Mouse (Mus musculus) left cerebral cortex, postnatal 10 days (tissue): ENCODE measurements around the gene Ppara. TPM values are rescaled to one million over a fixed set of nuclear protein-coding genes. Genes with fewer than 3 reads are reported as not detected.
A peak's percentile ranks its signal among the peaks of the same experiment; 100 is the strongest.

Experiments used
- DNase-seq, 2 experiments: peaks; one replicate each; pipeline ENCODE4 v3.0.0; 2021 to 2022; ENCODE audit warnings: low spot score in 2 of 2, mixed read lengths in 1 of 2; ENCODE audit errors: extremely low spot score in 1 of 2
- intact Hi-C: fragments of 180-260 bp; cut with DNase I; formaldehyde crosslinking; loops from one replicate; pipeline ENCODE4 v1.15.1; 2025
- total RNA-seq, 2 experiments: library from RNA; stranded (reverse); gene quantifications; 2 replicates each; pipeline ENCODE4 v1.2.3; 2021

Ppara gene
- total RNA-seq, 2 experiments from 2014 or later, result 2.2 to 2.4 TPM

DNA sequence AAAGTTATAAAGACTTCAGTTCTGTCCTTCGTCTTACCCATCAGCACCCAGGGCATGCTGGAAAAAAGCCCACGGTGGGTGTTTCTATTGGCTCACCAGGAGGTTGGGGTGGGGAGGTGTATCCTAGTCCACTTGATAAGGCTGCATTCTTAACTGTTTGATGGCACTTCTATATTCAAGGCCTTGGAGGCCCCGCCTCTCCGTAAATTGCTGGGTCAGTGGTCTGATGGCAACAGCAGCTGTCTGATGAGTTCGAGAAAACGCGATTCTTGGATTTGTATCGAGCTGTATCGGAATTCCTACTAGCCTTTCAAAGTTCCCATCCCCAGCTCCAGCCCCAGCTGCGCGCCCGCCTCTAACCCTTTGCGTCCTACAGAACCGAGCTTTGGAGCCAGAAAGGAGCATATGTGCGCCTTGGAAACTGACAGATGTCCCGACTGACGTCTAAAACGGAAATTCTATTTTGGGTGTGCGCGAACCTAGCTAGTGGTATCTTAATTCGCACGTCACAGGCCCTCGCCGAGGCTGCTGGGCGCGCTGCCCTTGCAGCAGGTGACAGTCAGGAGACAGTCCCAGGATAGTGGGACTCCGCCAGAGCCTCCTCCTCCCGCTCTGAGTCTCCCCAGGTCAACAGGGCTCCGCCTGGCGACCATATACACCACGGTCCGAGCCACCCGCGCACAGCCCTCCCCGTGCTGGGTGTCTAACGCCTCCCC is 76.2 kb downstream of the Ppara start:
- intact Hi-C loops, result no loop called here
- DNase-seq, result peak; percentile 67 to 80

- peak; percentile 98 for DNase-seq
- intact Hi-C loops, result no loop called here
Measured at GRCm38 (mm10) chr15:85811535-85812277, 76.9 kb downstream of the Ppara start, which contains the start of gene Cdpf1. Gene Cdpf1, minus strand, starts transcription at chr15:85811697.

GRCm38 (mm10) chr15:85813428-85813827 is 78.6 kb downstream of the Ppara start:
- no peak for DNase-seq
- intact Hi-C loops, result no loop called here

- DNase-seq, result peak in 1 of 2 experiments; percentile 72
- intact Hi-C loops, result no loop called here
Measured at GRCm38 (mm10) chr15:85821203-85822010, 86.6 kb downstream of the Ppara start, which contains the start of gene Pkdrej. Gene Pkdrej, minus strand, starts transcription at chr15:85821734.

- no peak for DNase-seq
- intact Hi-C loops, result no loop called here
Measured at GRCm38 (mm10) chr15:85822011-85822359, 87.2 kb downstream of the Ppara start.

GRCm38 (mm10) chr15:85826676-85827075 is 91.9 kb downstream of the Ppara start:
- intact Hi-C loops, result no loop called here
- DNase-seq, result no peak

- intact Hi-C loops, result no loop called here
- DNase-seq, result no peak
Measured at GRCm38 (mm10) chr15:85828071-85828470, 93.3 kb downstream of the Ppara start.

DNA sequence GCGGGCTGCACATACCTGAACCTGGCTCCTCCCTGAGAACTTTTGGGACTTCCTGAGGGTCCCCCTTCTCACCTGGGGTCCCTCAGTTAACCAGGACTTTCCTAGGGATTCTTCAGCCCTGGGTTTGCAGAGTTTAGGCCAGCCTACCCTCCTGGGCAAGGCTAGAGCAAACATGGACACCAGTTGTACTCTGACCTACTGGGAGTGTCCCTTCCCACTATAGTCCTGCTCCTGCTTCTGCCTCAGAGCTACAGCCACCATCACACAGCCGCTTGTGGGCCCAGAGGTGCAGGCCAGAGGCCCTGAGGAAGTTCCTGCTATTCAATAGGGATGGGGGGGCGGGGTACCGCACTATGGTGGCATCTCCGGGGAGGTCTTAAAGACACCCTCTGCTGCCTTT is 94.7 kb downstream of the Ppara start:
- DNase-seq, result no peak
- intact Hi-C loops, result no loop called here

DNA sequence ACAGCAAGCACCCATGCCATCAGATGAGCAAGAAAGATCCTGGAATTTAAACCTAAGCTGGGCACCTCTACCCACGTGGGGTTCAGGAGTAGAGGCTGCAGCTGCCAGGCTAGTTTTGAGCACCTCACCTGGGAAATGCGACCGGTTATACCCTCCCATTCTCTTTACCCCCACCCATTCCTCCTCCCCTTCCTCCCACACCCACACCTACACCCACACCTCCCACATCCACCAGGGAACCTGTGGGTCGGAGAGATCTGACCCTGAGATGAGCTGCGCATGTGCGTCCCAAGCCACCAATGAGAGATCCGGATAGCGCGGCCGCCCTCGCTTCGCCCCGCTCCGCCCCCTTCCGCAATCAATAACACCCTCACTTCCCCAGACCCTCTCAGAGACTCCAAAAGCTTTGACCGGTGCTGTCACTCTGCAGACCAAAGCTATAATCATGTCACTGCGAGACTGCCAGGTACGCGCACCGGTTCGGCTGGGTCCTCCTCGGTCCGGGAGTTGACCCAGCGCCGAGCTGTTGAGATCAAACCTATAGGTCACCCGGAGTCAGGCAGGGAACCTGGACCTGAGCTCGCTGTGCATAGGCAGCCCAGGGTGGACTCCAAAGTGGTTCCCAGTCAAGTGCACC is 97.3 kb downstream of the Ppara start, which contains the start of gene Ttc38:
TSS of gene Ttc38 (plus strand) at position 353 of the 637 bp plus-strand sequence.
- intact Hi-C loops, result no loop called here

DNA sequence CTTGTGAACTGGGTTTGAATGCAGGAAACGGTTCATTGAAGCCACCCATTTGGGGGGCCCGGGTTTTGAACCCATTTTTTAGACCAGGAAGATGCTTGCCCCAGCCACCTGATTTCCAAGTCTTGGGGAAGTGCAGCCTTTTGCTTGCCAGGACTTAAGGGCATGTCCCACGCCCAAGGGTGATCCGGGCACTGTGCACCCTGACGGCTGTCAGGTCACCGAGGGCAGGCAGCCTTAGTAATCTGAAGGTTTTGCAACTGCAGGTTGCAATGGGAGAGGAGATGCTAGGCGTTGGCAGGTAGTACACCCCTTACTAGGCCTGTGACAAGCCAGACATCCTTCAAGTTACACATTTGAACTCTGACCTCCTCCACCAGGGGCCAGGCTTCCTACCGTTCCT is 97.8 kb downstream of the Ppara start:
- intact Hi-C loops, result no loop called here
- no peak for DNase-seq

More for the DNA sequence above, 97.3 kb downstream of the Ppara start, which contains the start of gene Ttc38:
- DNase-seq, result peak; percentile 75 to 88

GRCm38 (mm10) chr15:85835335-85835734 is 100.6 kb downstream of the Ppara start:
- intact Hi-C loops, result no loop called here
- DNase-seq, result no peak

DNA sequence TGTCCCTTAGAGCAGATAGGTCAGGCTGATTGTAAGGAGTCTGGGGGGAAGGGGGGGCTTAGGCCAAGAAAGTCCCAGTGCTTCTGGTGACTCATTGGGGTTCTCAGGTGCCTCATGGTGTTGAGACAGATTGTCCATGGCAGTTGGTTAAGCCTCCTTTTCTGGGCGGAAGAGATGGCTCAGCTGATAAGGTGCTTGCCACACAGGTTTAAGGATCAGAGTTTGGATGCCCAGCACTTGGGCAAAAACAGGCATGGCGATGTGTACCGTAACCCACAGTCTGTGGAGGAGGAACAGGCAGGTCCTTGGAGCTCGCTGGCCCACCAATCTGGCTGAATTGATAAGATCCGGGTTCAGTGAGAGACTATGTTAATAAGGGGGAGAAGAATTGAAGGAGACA is 102.1 kb downstream of the Ppara start:
- DNase-seq, result no peak
- intact Hi-C loops, result no loop called here

- DNase-seq, result no peak
- intact Hi-C loops, result no loop called here
Measured at GRCm38 (mm10) chr15:85840983-85841382, 106.2 kb downstream of the Ppara start.

GRCm38 (mm10) chr15:85841796-85842360 is 107.1 kb downstream of the Ppara start:
- no peak for DNase-seq
- intact Hi-C loops, result no loop called here

DNA sequence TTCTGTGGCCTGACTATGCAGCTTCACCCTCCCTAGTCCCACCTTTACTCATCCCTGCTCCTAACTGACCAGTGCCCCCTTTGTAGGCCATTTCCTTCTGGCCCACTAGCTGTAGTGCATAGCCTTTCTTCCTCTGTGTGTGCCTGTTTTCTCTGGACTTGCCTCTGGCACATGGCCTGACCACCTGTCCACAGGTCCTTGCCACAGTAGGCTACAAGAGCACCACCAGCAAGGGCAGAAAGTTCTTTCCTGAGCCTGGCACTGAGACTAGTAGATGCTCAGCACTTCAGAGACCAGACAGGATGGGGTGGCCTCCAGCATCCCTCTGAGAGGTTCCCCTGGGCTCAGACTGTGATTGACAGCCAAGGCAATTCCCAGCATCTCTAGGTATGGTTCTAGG is 110.3 kb downstream of the Ppara start:
- intact Hi-C loops, result no loop called here

DNA sequence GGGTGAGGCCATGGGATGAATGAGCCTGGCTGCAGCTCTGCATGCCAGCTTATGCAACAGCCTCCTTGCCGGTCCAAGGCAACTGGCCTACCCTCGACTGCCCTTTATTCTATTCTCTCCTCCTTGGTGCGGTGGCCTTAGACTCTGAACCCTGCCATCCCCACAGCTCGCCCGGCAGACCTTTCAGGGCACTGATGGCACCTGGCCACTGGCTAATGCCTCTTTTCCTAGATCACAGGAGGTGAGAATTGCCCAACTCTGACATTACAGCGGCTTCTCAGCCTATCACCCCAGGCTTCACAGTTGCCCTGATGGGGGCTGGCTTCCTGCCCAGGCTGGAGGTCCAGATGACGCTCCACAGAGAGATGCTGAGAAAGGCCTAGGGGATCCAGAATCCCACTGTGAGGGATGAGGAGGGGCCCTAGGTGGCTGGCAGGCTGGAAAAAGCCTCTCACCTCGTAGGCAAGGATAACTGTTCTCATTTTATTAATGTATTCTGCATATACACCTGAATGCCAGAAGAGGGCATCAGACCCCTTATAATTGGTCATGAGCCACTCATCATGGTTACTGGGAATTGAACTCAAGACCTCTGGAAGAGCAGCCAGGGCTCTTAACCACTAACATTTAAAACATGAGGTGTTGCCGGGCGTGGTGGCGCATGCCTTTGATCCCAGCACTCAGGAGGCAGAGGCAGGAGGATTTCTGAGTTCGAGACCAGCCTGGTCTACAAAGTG is 117.0 kb downstream of the Ppara start:
- intact Hi-C loops, result no loop called here
- DNase-seq, result no peak

More for the DNA sequence above, 110.3 kb downstream of the Ppara start:
- DNase-seq, result no peak
